8 mouse cellular contexts compared by ENCODE assay signal in the genomic region with DNA sequence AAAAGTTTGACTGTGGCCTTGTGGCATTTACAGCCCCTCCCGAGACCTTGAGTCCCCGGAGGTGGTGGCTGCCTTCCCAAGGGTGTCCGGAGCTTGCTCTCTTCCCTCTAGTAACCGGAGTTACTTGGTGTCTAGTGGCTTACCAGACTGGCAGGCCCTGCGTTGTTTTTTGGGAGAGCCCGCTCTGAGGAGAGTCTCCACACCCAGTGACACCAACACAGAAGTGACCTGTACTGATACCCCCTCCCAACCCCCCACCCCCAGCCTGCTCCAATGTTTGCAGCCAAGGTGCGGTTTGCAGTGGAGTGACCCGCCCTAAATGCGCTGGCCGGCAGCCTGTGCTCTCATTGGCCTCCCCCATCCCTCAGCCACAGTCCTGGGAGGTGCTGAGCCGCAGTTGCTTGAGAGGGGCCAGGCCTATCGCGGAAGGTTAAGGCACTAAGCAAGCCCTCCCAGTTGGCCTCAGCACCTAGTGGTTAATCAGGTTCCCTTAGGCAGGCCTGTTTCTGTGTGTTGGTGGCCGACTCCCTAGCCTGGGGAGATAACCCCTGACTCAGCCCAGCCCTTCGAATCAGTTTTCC. TPM values are rescaled to one million over a fixed set of nuclear protein-coding genes. Genes with fewer than 3 reads are reported as not detected.
DNase-seq lines count a peak whose midpoint lies in the region; ATAC-seq and TF ChIP-seq lines count a peak whose summit lies in the region.

No protein-coding gene starts in this region.

- peak; percentile 86 for DNase-seq in MEL (ENCODE audit: low read depth, low spot score)
- DNase-seq in c-Kit-positive CD71-positive TER-119-negative erythroid progenitor cells, embryonic 14.5 days (ENCODE audit: low read depth): peak; percentile 81
- DNase-seq in forebrain, postnatal 0 days: no peak
- peak; percentile 74 for DNase-seq in liver, adult 2 months (ENCODE audit: extremely low read depth, low read depth, low spot score)
- DNase-seq in midbrain, postnatal 0 days (ENCODE audit: low spot score): no peak
- peak; percentile 26 for DNase-seq in thymus, postnatal 14 days
- no peak for DNase-seq in right cerebral cortex, postnatal 4 days

- TF ChIP-seq CTCF in MEL (IDR thresholded peaks at IDR 0.05 in 2 of 3, conservative IDR thresholded peaks at IDR 0.05 in 1 of 3; ENCODE audit: control insufficient read depth in 1 of 3, insufficient read depth in 1 of 3, low read depth in 2 of 3, low read length in 3 of 3, poor library complexity in 1 of 3, severe bottlenecking in 1 of 3): no peak
- no peak for TF ChIP-seq CTCF in forebrain, postnatal 0 days (IDR thresholded peaks at IDR 0.05; ENCODE audit: low read depth)
- TF ChIP-seq CTCF in liver, adult 2 months (IDR thresholded peaks at IDR 0.05; ENCODE audit: low read depth, low read length): no peak
- no peak for TF ChIP-seq CTCF in midbrain, postnatal 0 days (IDR thresholded peaks at IDR 0.05)

- no peak for TF ChIP-seq EP300 in MEL (IDR thresholded peaks at IDR 0.05; ENCODE audit: low read depth in 1 of 2, low read length in 2 of 2)

- H3K27ac ChIP-seq in MEL (ENCODE audit: control insufficient read depth, low read depth, low read length): peak overlapping the region; percentile 86
- no peak overlapping the region for H3K27ac ChIP-seq in forebrain, postnatal 0 days (ENCODE audit: low read depth, low read length)
- peak overlapping the region; percentile 88; the same call in 1 of the 2 replicates for H3K27ac ChIP-seq in hindbrain, embryonic 13.5 days
- H3K27ac ChIP-seq in liver, adult 2 months (replicated peaks; ENCODE audit: insufficient read depth, low read depth, low read length): peak overlapping the region; percentile 80
- H3K27ac ChIP-seq in midbrain, postnatal 0 days (ENCODE audit: low read depth, low read length): no peak overlapping the region

- no peaks in the 10 kb centered on the region for H3K9me3 ChIP-seq in MEL (replicated peaks; ENCODE audit: insufficient read depth, low read length)
- H3K9me3 ChIP-seq in forebrain, postnatal 0 days (ENCODE audit: low read length): no peaks in the 10 kb centered on the region
- no peaks in the 10 kb centered on the region for H3K9me3 ChIP-seq in hindbrain, embryonic 13.5 days
- no peaks in the 10 kb centered on the region for H3K9me3 ChIP-seq in midbrain, postnatal 0 days (ENCODE audit: low read length)

- WGBS in forebrain, postnatal 0 days: 4% methylated on average over 15 of the region's 15 CpGs
- 2% methylated on average over 15 of the region's 15 CpGs for WGBS in hindbrain, embryonic 13.5 days
- 4% methylated on average over 15 of the region's 15 CpGs for WGBS in liver, adult 2 months
- 3% methylated on average over 15 of the region's 15 CpGs for WGBS in midbrain, postnatal 0 days

- no peaks in the 10 kb centered on the region for H3K27me3 ChIP-seq in MEL (ENCODE audit: control insufficient read depth in 1 of 2, insufficient read depth in 2 of 2, low read length in 2 of 2)
- H3K27me3 ChIP-seq in forebrain, postnatal 0 days (ENCODE audit: insufficient read depth, low read length): no peaks in the 10 kb centered on the region
- H3K27me3 ChIP-seq in hindbrain, embryonic 13.5 days: no peaks in the 10 kb centered on the region
- no peaks in the 10 kb centered on the region for H3K27me3 ChIP-seq in liver, adult 2 months (ENCODE audit: control insufficient read depth, insufficient read depth, low read length)
- H3K27me3 ChIP-seq in midbrain, postnatal 0 days (ENCODE audit: insufficient read depth, low read length): no peaks in the 10 kb centered on the region

- H3K79me2 ChIP-seq in MEL (ENCODE audit: control insufficient read depth, insufficient read depth, low read length, poor library complexity): peaks cover 52% of the 10 kb centered on the region
- H3K79me2 ChIP-seq in liver, adult 2 months (ENCODE audit: control insufficient read depth, insufficient read depth, low read length): no peaks in the 10 kb centered on the region

- peak in 1 of 2 experiments; percentile 56; a peak in 1 of 4 replicates for TF ChIP-seq POLR2A in MEL (IDR thresholded peaks at IDR 0.05; ENCODE audit: control insufficient read depth in 1 of 2, insufficient read depth in 1 of 2, low read depth in 1 of 2, low read length in 2 of 2, poor library complexity in 1 of 2)
- 0 out of 2 replicates have a peak, but pooled peaks have one; percentile 29 for TF ChIP-seq POLR2A in liver, adult 2 months (IDR thresholded peaks at IDR 0.05; ENCODE audit: extremely low read depth, insufficient read depth, low read length)

- no peak for ATAC-seq in forebrain, postnatal 0 days
- ATAC-seq in hindbrain, embryonic 13.5 days (ENCODE audit: low FRiP score): 0 out of 2 replicates have a peak, but pooled peaks have one; percentile 19
- ATAC-seq in midbrain, postnatal 0 days (ENCODE audit: low FRiP score): no peak

- H3K9ac ChIP-seq in MEL (ENCODE audit: control insufficient read depth, low read depth, low read length, poor library complexity, severe bottlenecking): peak overlapping the region; percentile 98
- H3K9ac ChIP-seq in forebrain, postnatal 0 days: peak overlapping the region; percentile 86
- peak overlapping the region; percentile 96 for H3K9ac ChIP-seq in hindbrain, embryonic 13.5 days
- peak overlapping the region; percentile 88 for H3K9ac ChIP-seq in liver, adult 2 months (ENCODE audit: low read depth, low read length)
- peak overlapping the region; percentile 97 for H3K9ac ChIP-seq in midbrain, postnatal 0 days (replicated peaks; ENCODE audit: low read length, poor library complexity, severe bottlenecking)

- H3K4me1 ChIP-seq in MEL (ENCODE audit: control insufficient read depth in 1 of 2, insufficient read depth in 2 of 2, low read length in 2 of 2): peaks cover 8 to 32% of the 10 kb centered on the region in 2 experiments
- H3K4me1 ChIP-seq in forebrain, postnatal 0 days (ENCODE audit: insufficient read depth): peaks cover 12% of the 10 kb centered on the region; the same call in 1 of the 2 replicates
- H3K4me1 ChIP-seq in hindbrain, embryonic 13.5 days (replicated peaks): peaks cover 40% of the 10 kb centered on the region
- peaks cover 25% of the 10 kb centered on the region; the same call in 1 of the 2 replicates for H3K4me1 ChIP-seq in liver, adult 2 months (ENCODE audit: control insufficient read depth, insufficient read depth, low read length)
- H3K4me1 ChIP-seq in midbrain, postnatal 0 days (ENCODE audit: insufficient read depth, low read length): peaks cover 7% of the 10 kb centered on the region; the same call in 1 of the 2 replicates

- no peak for TF ChIP-seq RAD21 in MEL (IDR thresholded peaks at IDR 0.05; ENCODE audit: low read depth, low read length)

- peak overlapping the region; percentile 92 for H3K4me2 ChIP-seq in forebrain, postnatal 0 days (ENCODE audit: low read depth)
- peak overlapping the region; percentile 94 for H3K4me2 ChIP-seq in hindbrain, embryonic 13.5 days
- H3K4me2 ChIP-seq in midbrain, postnatal 0 days (ENCODE audit: low read depth, low read length, poor library complexity, severe bottlenecking): peak overlapping the region; percentile 90

- peak overlapping the region; percentile 89 to 96 for H3K4me3 ChIP-seq in MEL (ENCODE audit: control insufficient read depth in 1 of 2, insufficient read depth in 1 of 2, low read depth in 2 of 2, low read length in 2 of 2)
- H3K4me3 ChIP-seq in forebrain, postnatal 0 days (ENCODE audit: low read depth, low read length): peak overlapping the region; percentile 89
- peak overlapping the region; percentile 95 for H3K4me3 ChIP-seq in hindbrain, embryonic 13.5 days
- H3K4me3 ChIP-seq in liver, adult 2 months (ENCODE audit: insufficient read depth, low read depth, low read length): peak overlapping the region; percentile 67
- peak overlapping the region; percentile 90 for H3K4me3 ChIP-seq in midbrain, postnatal 0 days (ENCODE audit: low read depth, low read length)

- peaks cover 20 to 44% of the 10 kb centered on the region in 2 experiments for H3K36me3 ChIP-seq in MEL (ENCODE audit: control insufficient read depth in 1 of 2, insufficient read depth in 2 of 2, low read length in 2 of 2)
- H3K36me3 ChIP-seq in forebrain, postnatal 0 days (ENCODE audit: insufficient read depth): peaks cover 40% of the 10 kb centered on the region
- H3K36me3 ChIP-seq in hindbrain, embryonic 13.5 days: peaks cover 44% of the 10 kb centered on the region
- peaks cover 7% of the 10 kb centered on the region for H3K36me3 ChIP-seq in liver, adult 2 months (ENCODE audit: control insufficient read depth, insufficient read depth, low read length)
- H3K36me3 ChIP-seq in midbrain, postnatal 0 days (ENCODE audit: insufficient read depth, low read length): peaks cover 35% of the 10 kb centered on the region

RNA-seq across cellular contexts. Expression of gene Kmt5a, which starts 6.7 kb away (rescaled TPM):
- 104 and 110 TPM in 2 replicates for total RNA-seq in MEL (2012; rRNA removed)
- 100 to 1,000 TPM in 1 of 2 experiments, 10 to 100 TPM in 1; 88.6 to 243 TPM for polyA plus RNA-seq in MEL (2012; ENCODE audit: insufficient read depth in 1 of 2, insufficient read length in 2 of 2, low read depth in 1 of 2, low replicate concordance in 2 of 2, missing spikeins in 1 of 2)
- total RNA-seq in forebrain, postnatal 0 days (2014; rRNA removed): 43.4 and 45.0 TPM in 2 replicates
- 21.2 and 23.6 TPM in 2 replicates for polyA plus RNA-seq in forebrain, postnatal 0 days (2015; fragmentation: Nextera tagmentation; extraction: Ambion mirVana)
- polyA plus RNA-seq in hindbrain, embryonic 13.5 days (2015; fragmentation: Nextera tagmentation; extraction: Ambion mirVana): 18.0 and 20.6 TPM in 2 replicates
- 9.6 and 13.2 TPM in 2 replicates for total RNA-seq in liver, adult 2 months (2014; rRNA removed)
- polyA plus RNA-seq in liver, adult 2 months (2012; rRNA removed): 14.7 and 15.1 TPM in 2 replicates
- 27.4 and 39.0 TPM in 2 replicates for total RNA-seq in midbrain, postnatal 0 days (2014; rRNA removed)
- polyA plus RNA-seq in midbrain, postnatal 0 days (2015; fragmentation: Nextera tagmentation; extraction: Ambion mirVana): 13.3 and 15.3 TPM in 2 replicates

RNA-seq across cellular contexts. Expression of gene Sbno1, which starts 20.6 kb away (rescaled TPM):
- total RNA-seq in MEL (2012; rRNA removed): 38.8 and 39.3 TPM in 2 replicates
- 100 to 1,000 TPM in 1 of 2 experiments, 10 to 100 TPM in 1; 32.4 to 500 TPM for polyA plus RNA-seq in MEL (2012; ENCODE audit: insufficient read depth in 1 of 2, insufficient read length in 2 of 2, low read depth in 1 of 2, low replicate concordance in 2 of 2, missing spikeins in 1 of 2)
- 41.7 and 52.1 TPM in 2 replicates for total RNA-seq in forebrain, postnatal 0 days (2014; rRNA removed)
- 44.1 and 70.4 TPM in 2 replicates for polyA plus RNA-seq in forebrain, postnatal 0 days (2015; fragmentation: Nextera tagmentation; extraction: Ambion mirVana)
- polyA plus RNA-seq in hindbrain, embryonic 13.5 days (2015; fragmentation: Nextera tagmentation; extraction: Ambion mirVana): 108 and 115 TPM in 2 replicates
- total RNA-seq in liver, adult 2 months (2014; rRNA removed): 33.1 and 36.6 TPM in 2 replicates
- polyA plus RNA-seq in liver, adult 2 months (2012; rRNA removed): 7.2 and 8.1 TPM in 2 replicates
- total RNA-seq in midbrain, postnatal 0 days (2014; rRNA removed): 41.0 and 54.5 TPM in 2 replicates
- polyA plus RNA-seq in midbrain, postnatal 0 days (2015; fragmentation: Nextera tagmentation; extraction: Ambion mirVana): 68.9 and 80.4 TPM in 2 replicates

RNA-seq across cellular contexts. Expression of gene Rilpl2, which starts 31.8 kb away (rescaled TPM):
- 12.1 and 13.4 TPM in 2 replicates for total RNA-seq in MEL (2012; rRNA removed)
- polyA plus RNA-seq in MEL (2012; ENCODE audit: insufficient read depth in 1 of 2, insufficient read length in 2 of 2, low read depth in 1 of 2, low replicate concordance in 2 of 2, missing spikeins in 1 of 2): 10 to 100 TPM in 1 of 2 experiments, not detected in 1; 14.3 TPM
- total RNA-seq in forebrain, postnatal 0 days (2014; rRNA removed): 37.9 and 38.2 TPM in 2 replicates
- polyA plus RNA-seq in forebrain, postnatal 0 days (2015; fragmentation: Nextera tagmentation; extraction: Ambion mirVana): 39.4 and 41.2 TPM in 2 replicates
- polyA plus RNA-seq in hindbrain, embryonic 13.5 days (2015; fragmentation: Nextera tagmentation; extraction: Ambion mirVana): 21.2 and 23.8 TPM in 2 replicates
- 9.6 and 11.6 TPM in 2 replicates for total RNA-seq in liver, adult 2 months (2014; rRNA removed)
- 10.1 and 10.4 TPM in 2 replicates for polyA plus RNA-seq in liver, adult 2 months (2012; rRNA removed)
- 32.3 and 38.6 TPM in 2 replicates for total RNA-seq in midbrain, postnatal 0 days (2014; rRNA removed)
- 33.8 and 34.3 TPM in 2 replicates for polyA plus RNA-seq in midbrain, postnatal 0 days (2015; fragmentation: Nextera tagmentation; extraction: Ambion mirVana)

RNA-seq across cellular contexts. Expression of gene Snrnp35, which starts 36.5 kb away (rescaled TPM):
- total RNA-seq in MEL (2012; rRNA removed): 11.7 and 12.2 TPM in 2 replicates
- polyA plus RNA-seq in MEL (2012; ENCODE audit: insufficient read depth in 1 of 2, insufficient read length in 2 of 2, low read depth in 1 of 2, low replicate concordance in 2 of 2, missing spikeins in 1 of 2): 10 to 100 TPM in 1 of 2 experiments, not detected in 1; 18.3 TPM
- total RNA-seq in forebrain, postnatal 0 days (2014; rRNA removed): 15.9 and 16.0 TPM in 2 replicates
- polyA plus RNA-seq in forebrain, postnatal 0 days (2015; fragmentation: Nextera tagmentation; extraction: Ambion mirVana): 16.6 and 17.7 TPM in 2 replicates
- 22.5 and 27.5 TPM in 2 replicates for polyA plus RNA-seq in hindbrain, embryonic 13.5 days (2015; fragmentation: Nextera tagmentation; extraction: Ambion mirVana)
- 2.9 and 3.7 TPM in 2 replicates for total RNA-seq in liver, adult 2 months (2014; rRNA removed)
- polyA plus RNA-seq in liver, adult 2 months (2012; rRNA removed): 2.2 and 2.5 TPM in 2 replicates
- 5.2 and 10.7 TPM in 2 replicates for total RNA-seq in midbrain, postnatal 0 days (2014; rRNA removed)
- polyA plus RNA-seq in midbrain, postnatal 0 days (2015; fragmentation: Nextera tagmentation; extraction: Ambion mirVana): 10.1 and 13.0 TPM in 2 replicates

Comparison
In these comparisons a context has a peak if more than half of its experiments do, and no peak if none do; other contexts are left out.
1. DNase-seq: peak in MEL (single experiment), c-Kit-positive CD71-positive TER-119-negative erythroid progenitor cells, embryonic 14.5 days (single experiment), liver, adult 2 months (single experiment) and thymus, postnatal 14 days (single experiment); none in forebrain, postnatal 0 days (single experiment), midbrain, postnatal 0 days (single experiment) and right cerebral cortex, postnatal 4 days (single experiment).
2. H3K27ac ChIP-seq: peak in MEL (single experiment), hindbrain, embryonic 13.5 days (single experiment) and liver, adult 2 months (single experiment); none in forebrain, postnatal 0 days (single experiment) and midbrain, postnatal 0 days (single experiment).
3. Peak in every context shown above with its lines, with median percentiles within 50 percentile points of each other: H3K4me3 ChIP-seq, H3K9ac ChIP-seq and H3K4me2 ChIP-seq.